Mouse (Mus musculus) limb, embryonic 12.5 days (tissue): ENCODE data around the gene Btbd2. TPM values are rescaled to one million over a fixed set of nuclear protein-coding genes. Genes with fewer than 3 reads are reported as not detected.
"Not testable (repeated sequence)": the region's sequence is repeated elsewhere in the genome, so short reads cannot be mapped to it uniquely, and the experiment has no call there.

ENCODE experiments used
- ATAC-seq: fragments of 200-750 bp; cut with Nextera tagmentation; 2 replicates; pipeline ENCODE4 v1.8.0; 2017; ENCODE audit warnings: low read depth, moderate TSS enrichment; ENCODE audit not compliant: insufficient number of reproducible peaks, insufficient read depth, low FRiP score, low TSS enrichment
- H3K27ac ChIP-seq: fragments of 300-500 bp; sonication (generic); 2 replicates; pipeline ENCODE4 v1.5.1; 2016; ENCODE audit warnings: mild to moderate bottlenecking, moderate library complexity
- H3K27me3 ChIP-seq: fragments of 300-500 bp; sonication (generic); 2 replicates; pipeline ENCODE4 v1.6.1; 2016; ENCODE audit warnings: mild to moderate bottlenecking, moderate library complexity
- H3K36me3 ChIP-seq: fragments of 300-500 bp; sonication (generic); 2 replicates; pipeline ENCODE4 v1.6.1; 2016; ENCODE audit warnings: mild to moderate bottlenecking, moderate library complexity
- H3K4me1 ChIP-seq: fragments of 300-500 bp; sonication (generic); replicated peaks from 2 replicates; pipeline ENCODE4 v1.6.1; 2016
- H3K4me2 ChIP-seq: fragments of 300-500 bp; sonication (generic); 2 replicates; pipeline ENCODE4 v1.6.1; 2016; ENCODE audit warnings: mild to moderate bottlenecking, moderate library complexity
- H3K4me3 ChIP-seq: fragments of 300-500 bp; sonication (generic); replicated peaks from 2 replicates; pipeline ENCODE4 v1.5.1; 2016; ENCODE audit warnings: mild to moderate bottlenecking
- H3K9ac ChIP-seq: fragments of 300-500 bp; sonication (generic); replicated peaks from 2 replicates; pipeline ENCODE4 v1.6.1; 2016; ENCODE audit warnings: mild to moderate bottlenecking, moderate library complexity
- H3K9me3 ChIP-seq: fragments of 300-500 bp; sonication (generic); 2 replicates; pipeline ENCODE4 v1.6.1; 2016; ENCODE audit warnings: mild to moderate bottlenecking, moderate library complexity
- WGBS: fragments of 180-500 bp; shearing (Covaris S2); methylation state at CpG from one replicate; pipeline ENCODE4 v1.1.7; 2016; 5-methylcytosine and 5-hydroxymethylcytosine counted together
- polyA plus RNA-seq: library from polyadenylated mRNA; unstranded; fragments of >200 nt; fragmentation: Nextera tagmentation; extraction: Ambion mirVana; gene quantifications from 2 replicates; pipeline ENCODE4 v1.2.1, GENCODE M21; 2016

Gene Btbd2
- polyA plus RNA-seq, 1 experiment from 2014 or later: 95.8 TPM

DNA sequence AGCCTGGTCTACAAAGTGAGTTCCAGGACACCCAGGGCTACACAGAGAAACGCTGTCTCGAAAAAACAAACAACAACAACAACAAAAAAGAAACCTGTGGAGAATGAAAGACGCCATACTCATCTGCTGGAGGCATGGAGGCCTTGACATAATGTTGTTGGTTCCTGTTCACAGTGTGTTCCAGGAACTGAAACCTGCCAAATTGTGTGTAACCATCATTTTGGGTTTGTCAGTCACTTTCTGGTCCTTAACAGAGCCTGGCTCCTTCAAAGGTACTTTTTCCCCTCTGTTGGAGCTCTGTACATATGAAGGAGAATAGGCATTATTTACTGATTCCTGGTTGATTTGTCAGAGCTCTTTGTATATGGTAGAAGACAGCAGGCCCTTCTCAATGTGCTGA is 45.0 kb downstream of the Btbd2 start:
- no peaks in the 10 kb centered on the region for H3K4me1 ChIP-seq
- no peak overlapping the region for H3K4me3 ChIP-seq
- peaks cover 90% of the 10 kb centered on the region for H3K36me3 ChIP-seq
- H3K9me3 ChIP-seq: no peaks in the 10 kb centered on the region
- H3K4me2 ChIP-seq: no peak overlapping the region
- ATAC-seq: no peak
- no peak overlapping the region for H3K9ac ChIP-seq
- no peaks in the 10 kb centered on the region for H3K27me3 ChIP-seq
- H3K27ac ChIP-seq: no peak overlapping the region
- 96% methylated on average over 3 of the region's 3 CpGs for WGBS

DNA sequence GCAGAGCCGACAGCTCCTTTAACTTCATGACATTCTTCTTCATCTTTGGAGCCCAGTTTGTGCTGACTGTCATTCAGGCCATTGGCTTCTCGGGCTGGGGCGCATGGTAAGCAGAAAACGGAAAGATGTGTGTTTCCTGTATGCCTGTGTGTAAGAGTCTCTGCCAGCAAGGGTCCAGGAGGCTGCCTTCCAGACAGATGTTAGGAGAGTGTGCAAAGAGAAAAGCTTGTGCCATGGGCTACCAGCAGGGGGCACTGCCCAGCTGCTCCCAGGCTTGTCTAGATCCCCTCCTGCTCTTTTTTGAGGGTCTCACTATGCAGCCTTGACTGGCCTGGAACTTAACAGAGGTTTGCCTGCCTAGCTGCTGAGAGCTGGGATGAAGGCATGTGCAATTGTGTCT is 45.8 kb downstream of the Btbd2 start:
- no peaks in the 10 kb centered on the region for H3K27me3 ChIP-seq
- no peaks in the 10 kb centered on the region for H3K4me1 ChIP-seq
- H3K27ac ChIP-seq: no peak overlapping the region
- peaks cover 94% of the 10 kb centered on the region for H3K36me3 ChIP-seq
- no peak overlapping the region for H3K9ac ChIP-seq
- H3K4me3 ChIP-seq: no peak overlapping the region
- WGBS: 81% methylated on average over 4 of the region's 4 CpGs
- no peak overlapping the region for H3K4me2 ChIP-seq
- no peak for ATAC-seq
- no peaks in the 10 kb centered on the region for H3K9me3 ChIP-seq

DNA sequence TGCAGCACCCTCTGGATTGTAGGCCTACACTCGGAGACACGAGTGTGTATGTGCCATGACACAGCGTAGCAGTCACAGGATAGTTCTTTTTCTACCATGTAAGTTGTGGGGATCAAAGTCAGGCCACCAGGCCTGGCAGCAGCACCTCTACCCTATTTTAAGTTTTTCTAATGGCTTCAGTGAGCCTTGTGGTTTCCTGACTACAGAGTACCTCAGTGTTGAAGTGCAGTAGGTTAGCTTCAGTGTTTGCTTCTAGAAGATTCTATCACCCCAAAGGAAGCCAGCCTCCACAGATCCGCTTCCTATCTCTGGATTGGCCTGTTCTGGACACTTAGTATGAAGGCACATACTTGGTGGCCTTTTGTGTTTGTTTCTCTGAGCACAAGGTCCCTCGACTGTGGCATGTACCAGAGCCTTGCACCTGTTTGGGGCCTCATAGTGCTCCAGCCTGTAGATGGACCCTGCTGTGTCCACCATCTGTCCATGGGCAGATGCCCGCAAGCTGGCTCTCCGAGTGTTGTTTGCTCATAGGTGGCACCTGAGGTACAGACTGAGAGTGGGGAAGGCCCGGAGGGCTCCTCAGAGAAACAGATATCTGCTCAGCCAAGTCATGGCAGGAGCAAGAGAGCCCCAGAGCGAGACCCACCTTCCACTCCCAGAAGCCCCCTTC is 46.6 kb downstream of the Btbd2 start:
- H3K4me2 ChIP-seq: no peak overlapping the region
- H3K27ac ChIP-seq: no peak overlapping the region
- H3K4me1 ChIP-seq: no peaks in the 10 kb centered on the region
- H3K36me3 ChIP-seq: peaks cover 88% of the 10 kb centered on the region
- no peak overlapping the region for H3K4me3 ChIP-seq
- no peaks in the 10 kb centered on the region for H3K27me3 ChIP-seq
- 91% methylated on average over 9 of the region's 9 CpGs for WGBS
- ATAC-seq: no peak
- H3K9me3 ChIP-seq: no peaks in the 10 kb centered on the region
- no peak overlapping the region for H3K9ac ChIP-seq

DNA sequence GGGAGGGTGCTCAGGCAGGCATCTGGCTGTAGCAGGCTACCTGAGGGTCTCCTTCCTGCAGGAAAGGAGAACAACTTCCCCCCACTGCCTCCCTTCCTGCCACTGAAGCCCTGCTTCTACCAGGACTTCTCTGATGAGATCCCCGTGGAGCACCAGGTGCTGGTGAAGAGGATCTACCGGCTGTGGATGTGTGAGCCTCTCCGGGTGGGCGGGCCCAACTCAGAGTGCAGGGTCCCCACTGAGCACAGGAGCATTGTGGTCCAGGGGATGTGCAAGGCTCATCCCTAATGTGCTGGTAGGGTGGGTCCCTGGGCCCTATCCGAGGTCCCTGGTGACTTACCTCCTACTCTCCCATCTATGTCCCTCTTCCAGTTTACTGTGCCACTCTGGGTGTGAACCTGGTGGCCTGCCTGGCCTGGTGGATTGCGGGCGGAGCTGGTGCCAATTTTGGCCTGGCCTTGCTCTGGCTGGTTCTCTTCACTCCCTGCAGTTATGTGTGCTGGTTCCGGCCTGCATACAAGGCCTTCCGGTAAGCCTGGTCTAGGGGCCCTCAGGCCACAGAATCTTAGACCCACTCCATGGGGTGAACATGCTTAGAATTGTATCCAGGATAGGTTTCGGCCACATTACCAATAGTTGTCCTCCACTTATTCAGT is 47.5 kb downstream of the Btbd2 start:
- no peak for ATAC-seq
- peaks cover 80% of the 10 kb centered on the region for H3K36me3 ChIP-seq
- H3K4me1 ChIP-seq: no peaks in the 10 kb centered on the region
- H3K27me3 ChIP-seq: no peaks in the 10 kb centered on the region
- no peak overlapping the region for H3K4me3 ChIP-seq
- no peak overlapping the region for H3K4me2 ChIP-seq
- no peak overlapping the region; the same call in 1 of the 2 replicates for H3K9ac ChIP-seq
- WGBS: 95% methylated on average over 10 of the region's 10 CpGs
- no peak overlapping the region for H3K27ac ChIP-seq
- no peaks in the 10 kb centered on the region for H3K9me3 ChIP-seq

DNA sequence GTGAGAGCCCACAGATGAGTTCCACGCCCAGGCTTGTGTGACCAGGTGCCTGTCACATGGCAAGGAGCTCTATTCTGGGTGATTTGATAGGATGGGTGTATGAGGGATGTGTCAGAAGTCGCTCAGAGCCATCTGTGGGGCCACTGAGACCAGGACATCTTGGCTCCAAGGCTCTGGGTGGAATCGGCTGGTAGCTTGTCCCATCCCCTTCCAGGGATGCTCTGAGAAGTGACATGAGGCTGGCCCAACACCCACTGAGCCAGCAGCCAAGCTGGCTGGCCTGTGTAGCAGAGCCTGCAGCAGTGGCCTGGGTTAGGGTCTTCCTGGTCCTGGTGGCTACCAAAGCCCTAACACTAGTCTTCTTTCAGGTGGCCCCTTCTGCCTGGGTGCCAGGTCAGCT is 48.4 kb downstream of the Btbd2 start:
- Histone ChIP-seq H3K9me3 (no peaks in the 10 kb centered on the region), H3K4me1 (peaks cover 9% of the 10 kb centered on the region), H3K27me3 (no peaks in the 10 kb centered on the region), H3K36me3 (peaks cover 71% of the 10 kb centered on the region), H3K4me3 (no peak overlapping the region), H3K4me2 (no peak overlapping the region), H3K27ac (no peak overlapping the region), H3K9ac (no peak overlapping the region)
- no peak for ATAC-seq
- 90% methylated on average over 3 of the region's 3 CpGs for WGBS

DNA sequence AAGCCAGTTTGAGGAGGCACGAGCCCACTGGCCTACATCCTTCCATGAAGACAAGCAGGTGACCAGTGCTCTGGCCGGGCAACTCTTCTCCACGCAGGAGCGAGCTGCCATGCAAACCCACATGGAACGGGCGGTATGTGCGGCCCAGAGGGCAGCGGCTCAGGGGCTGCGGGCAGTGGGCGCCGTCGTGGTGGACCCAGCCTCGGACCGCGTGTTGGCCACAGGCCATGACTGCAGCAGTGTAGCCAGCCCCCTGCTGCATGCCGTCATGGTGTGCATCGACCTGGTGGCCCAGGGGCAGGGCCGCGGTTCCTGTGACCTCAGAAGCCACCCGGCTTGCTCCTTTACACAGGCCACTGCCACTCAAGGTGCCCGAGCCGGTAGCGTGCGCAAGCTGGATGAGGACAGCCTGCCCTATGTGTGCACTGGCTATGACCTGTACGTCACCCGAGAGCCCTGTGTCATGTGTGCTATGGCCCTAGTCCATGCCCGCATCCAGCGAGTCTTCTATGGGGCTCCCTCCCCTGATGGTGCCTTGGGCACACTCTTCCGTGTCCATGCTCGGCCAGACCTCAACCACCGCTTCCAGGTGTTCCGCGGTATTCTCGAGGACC is 50.0 kb downstream of the Btbd2 start:
- H3K4me3 ChIP-seq: 0 out of 2 replicates have a peak overlapping the region, but pooled peaks have one; percentile 2
- no peak for ATAC-seq
- H3K27me3 ChIP-seq: no peaks in the 10 kb centered on the region
- peaks cover 15% of the 10 kb centered on the region for H3K4me1 ChIP-seq
- 97% methylated on average over 34 of the region's 34 CpGs for WGBS
- peaks cover 57% of the 10 kb centered on the region for H3K36me3 ChIP-seq
- H3K9me3 ChIP-seq: no peaks in the 10 kb centered on the region
- H3K9ac ChIP-seq: no peak overlapping the region
- no peak overlapping the region for H3K4me2 ChIP-seq
- no peak overlapping the region for H3K27ac ChIP-seq

DNA sequence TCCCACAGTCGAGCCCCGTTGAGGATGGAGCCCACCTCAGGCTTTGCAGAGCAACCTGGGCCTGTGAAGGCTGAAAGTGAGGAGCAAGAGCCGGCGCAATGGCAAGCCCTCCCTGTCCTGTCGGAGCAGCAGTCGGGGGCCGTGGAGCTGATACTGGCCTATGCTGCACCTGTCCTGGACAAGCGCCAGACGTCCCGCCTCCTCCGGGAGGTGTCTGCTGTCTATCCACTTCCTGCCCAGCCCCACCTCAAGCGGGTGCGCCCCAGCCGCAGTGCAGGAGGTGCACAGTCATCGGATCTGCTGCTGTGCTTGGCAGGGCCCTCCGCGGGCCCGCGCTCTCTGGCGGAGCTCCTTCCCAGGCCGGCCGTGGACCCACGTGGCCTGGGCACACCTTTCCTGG is 50.6 kb downstream of the Btbd2 start:
- 94% methylated on average over 23 of the region's 23 CpGs for WGBS
- Histone ChIP-seq H3K4me1 (peaks cover 15% of the 10 kb centered on the region), H3K4me2 (no peak overlapping the region), H3K27me3 (no peaks in the 10 kb centered on the region), H3K9ac (no peak overlapping the region), H3K36me3 (peaks cover 53% of the 10 kb centered on the region), H3K27ac (no peak overlapping the region), H3K9me3 (no peaks in the 10 kb centered on the region), H3K4me3 (no peak overlapping the region)
- no peak for ATAC-seq

DNA sequence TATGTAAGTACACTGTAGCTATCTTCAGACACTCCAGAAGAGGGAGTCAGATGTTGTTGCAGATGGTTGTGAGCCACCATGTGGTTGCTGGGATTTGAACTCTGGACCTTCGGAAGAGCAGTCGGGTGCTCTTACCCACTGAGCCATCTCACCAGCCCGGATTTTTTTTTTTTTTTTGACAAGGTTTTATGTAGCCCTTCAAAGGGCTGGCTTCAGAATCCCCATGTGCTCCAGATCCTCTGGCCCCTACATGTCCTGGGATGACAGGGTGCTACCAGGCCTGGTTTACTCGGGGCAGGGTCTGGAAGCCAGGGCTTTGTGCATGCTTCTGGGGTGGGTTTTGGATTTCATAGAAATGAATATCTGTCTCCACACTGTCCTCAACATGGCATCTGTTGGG is 51.1 kb downstream of the Btbd2 start, which contains the start of gene Gm49322:
TSS of gene Gm49322 (plus strand) at position 301 of the 400 bp plus-strand sequence.
- 0 out of 2 replicates have a peak within 1 kb of the TSS, but pooled peaks have one; percentile 27 for H3K9ac ChIP-seq
- H3K4me2 ChIP-seq, H3K9me3 ChIP-seq, H3K27me3 ChIP-seq, H3K27ac ChIP-seq, ATAC-seq, H3K4me3 ChIP-seq: not testable (repeated sequence)
- WGBS: 85% methylated on average over 4 of the region's 4 CpGs
- H3K36me3 ChIP-seq: peaks cover 47% of the 10 kb centered on the region
- H3K4me1 ChIP-seq: peaks cover 15% of the 10 kb centered on the region

DNA sequence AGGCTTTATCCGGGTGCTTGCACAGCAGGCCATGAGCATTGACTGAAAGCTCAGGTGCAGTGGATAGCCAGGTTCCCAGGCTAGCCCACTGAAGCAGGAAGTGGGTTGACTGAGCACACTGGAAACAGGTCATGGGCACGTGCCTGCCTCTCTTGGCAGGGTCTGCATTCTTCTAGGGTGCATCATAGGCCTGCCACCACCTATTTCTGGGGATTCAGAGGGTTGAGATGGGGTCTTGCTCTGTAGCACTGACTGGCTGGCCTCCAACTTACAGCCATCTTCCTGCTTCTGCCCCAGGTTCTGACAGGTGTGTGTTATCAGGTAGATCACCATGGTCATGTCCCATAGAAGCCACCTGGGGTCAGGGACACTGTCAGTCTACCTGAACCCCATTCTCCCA is 51.9 kb downstream of the Btbd2 start:
- Histone ChIP-seq H3K27me3 (no peaks in the 10 kb centered on the region), H3K9ac (0 out of 2 replicates have a peak overlapping the region, but pooled peaks have one; percentile 27), H3K4me3 (no peak overlapping the region), H3K4me1 (peaks cover 15% of the 10 kb centered on the region), H3K9me3 (no peaks in the 10 kb centered on the region), H3K4me2 (no peak overlapping the region), H3K27ac (no peak overlapping the region), H3K36me3 (peaks cover 42% of the 10 kb centered on the region)
- WGBS: 96% methylated on average over 2 of the region's 2 CpGs
- no peak for ATAC-seq

DNA sequence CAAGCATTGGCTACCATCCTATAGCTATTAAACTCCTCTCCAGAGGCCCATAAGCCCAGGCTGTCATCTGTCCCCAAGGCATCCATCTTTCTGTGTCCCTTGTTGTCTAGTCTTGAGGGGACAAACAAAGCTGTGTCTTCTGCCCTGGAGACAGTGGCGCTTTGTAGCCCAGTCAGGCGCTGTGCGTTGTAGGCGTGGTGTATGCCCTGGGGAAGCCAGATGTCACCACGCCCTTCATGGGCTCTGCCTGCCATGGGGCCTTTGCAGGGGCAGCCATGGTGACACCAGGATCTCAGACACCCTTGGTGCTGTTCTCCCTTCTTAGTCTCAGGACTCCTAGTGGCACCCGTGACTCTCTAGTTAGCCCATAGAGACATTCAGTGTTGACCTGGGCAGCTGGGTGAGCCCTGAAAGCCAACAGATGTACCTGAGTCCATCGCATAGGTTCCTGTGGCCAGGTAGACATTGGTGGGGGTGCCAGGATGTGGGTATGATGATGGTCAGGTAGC is 52.8 kb downstream of the Btbd2 start:
- Histone ChIP-seq H3K9ac (peak overlapping the region; percentile 65), H3K4me2 (peak overlapping the region; percentile 77), H3K4me3 (peak overlapping the region; percentile 68), H3K27me3 (no peaks in the 10 kb centered on the region), H3K27ac (0 out of 2 replicates have a peak overlapping the region, but pooled peaks have one; percentile 82), H3K9me3 (no peaks in the 10 kb centered on the region), H3K36me3 (peaks cover 32% of the 10 kb centered on the region), H3K4me1 (peaks cover 15% of the 10 kb centered on the region)
- no peak for ATAC-seq
- 89% methylated on average over 7 of the region's 7 CpGs for WGBS

DNA sequence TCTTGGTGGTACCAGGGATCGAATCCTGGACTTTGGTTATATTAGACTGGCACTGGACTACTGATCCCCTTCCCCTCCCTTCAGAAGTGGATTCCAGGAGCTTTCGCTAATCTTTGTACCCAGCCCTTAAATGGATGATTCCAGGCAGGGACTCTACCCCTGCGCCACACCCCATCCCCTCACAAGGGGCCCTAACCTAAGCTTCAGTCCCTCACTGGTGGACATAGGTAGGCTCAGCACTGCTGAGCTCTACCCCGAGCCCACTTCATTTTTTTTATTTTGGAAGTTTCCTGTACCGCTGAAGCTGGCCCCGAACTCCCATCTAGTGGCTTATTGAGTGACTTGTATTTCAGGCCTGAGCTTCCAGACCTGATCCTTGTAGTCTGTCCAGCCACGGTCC is 53.5 kb downstream of the Btbd2 start:
- Histone ChIP-seq H3K4me3 (peak overlapping the region; percentile 68), H3K36me3 (peaks cover 26% of the 10 kb centered on the region), H3K9me3 (no peaks in the 10 kb centered on the region), H3K27ac (peak overlapping the region; percentile 82), H3K9ac (peak overlapping the region; percentile 65), H3K4me1 (peaks cover 15% of the 10 kb centered on the region), H3K27me3 (no peaks in the 10 kb centered on the region), H3K4me2 (peak overlapping the region; percentile 77)
- 41% methylated on average over 7 of the region's 7 CpGs for WGBS
- peak; percentile 5; the same call in 1 of the 2 replicates for ATAC-seq
